Mouse (Mus musculus): ENCODE data around the gene Bik. TPM values are rescaled to one million over a fixed set of nuclear protein-coding genes. Genes with fewer than 3 reads are reported as not detected.

Bik gene
- total RNA-seq, 2 experiments from 2014 or later, result not detected

Small RNA genes within 50 kb of the gene (microRNA-seq; reads per million reads assigned to microRNA genes)
- gene Gm24575, result 0 reads per million in 2 experiments

Other genes starting within 250 kb of the Bik start
- gene Arfgap3, start 176.6 kb upstream of the Bik start, total RNA-seq (2021), result 10 to 100 TPM; 19.9 to 21.3 TPM
- gene Pacsin2, start 62.3 kb upstream of the Bik start, total RNA-seq (2021), result 10 to 100 TPM; 75.8 to 77.4 TPM
- gene Ttll1, start 16.0 kb upstream of the Bik start, total RNA-seq (2021), result 10 to 100 TPM; 53.9 to 56.3 TPM
- 1 to 10 TPM; 2.4 to 2.8 TPM for gene Tspo, start 36.7 kb downstream of the Bik start, total RNA-seq (2021)
- gene Mcat, start 36.9 kb downstream of the Bik start, total RNA-seq (2021), result 10 to 100 TPM; 29.0 to 31.1 TPM
- 10 to 100 TPM; 16.2 to 17.2 TPM for gene Ttll12, start 68.3 kb downstream of the Bik start, total RNA-seq (2021)
- gene Scube1, start 198.2 kb downstream of the Bik start, total RNA-seq (2021), result 10 to 100 TPM; 58.6 to 65.6 TPM